Mouse (Mus musculus) stomach, postnatal 0 days (tissue): Measurements from ENCODE around the gene Pfas.

Experiments
- CTCF ChIP-seq: IDR thresholded peaks from 2 replicates; pipeline ENCODE4 v1.5.1; 2016; ENCODE audit warnings: antibody characterized with exemption, low read depth, mild to moderate bottlenecking, moderate library complexity
- EP300 ChIP-seq: optimal IDR thresholded peaks from 2 replicates; pipeline ENCODE3; 2016; ENCODE audit warnings: antibody characterized with exemption

DNA sequence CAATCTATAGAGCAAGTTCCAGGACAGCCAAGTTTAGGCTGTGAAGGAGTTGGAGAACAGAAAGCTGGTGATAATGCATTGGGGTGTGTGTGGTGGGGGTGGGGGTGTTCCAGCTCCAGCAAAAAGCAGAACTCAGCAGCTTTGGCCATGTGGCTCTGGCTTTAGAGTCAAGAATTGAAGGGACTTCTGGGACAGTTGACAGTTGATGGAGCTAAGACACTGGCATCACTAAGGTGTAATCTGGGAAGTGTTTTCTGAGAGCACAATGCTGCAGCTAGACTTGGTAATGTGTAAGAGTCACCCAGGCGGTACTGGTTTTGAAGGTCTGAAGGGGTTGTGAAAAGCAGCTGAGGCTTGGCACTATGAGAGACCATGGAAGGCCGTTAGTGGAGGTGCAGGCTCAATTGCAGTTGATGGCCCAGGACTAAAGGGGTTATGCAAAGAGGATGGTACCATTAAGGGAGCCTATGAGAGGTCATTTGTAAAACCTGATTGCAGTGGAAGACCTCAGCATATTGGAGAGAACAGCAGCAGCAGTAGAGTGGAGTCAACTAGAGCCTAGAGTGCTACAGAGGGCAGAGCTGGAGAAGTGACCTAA, 44.7 kb upstream of the Pfas start:
- no peak for TF ChIP-seq CTCF
- no peak for TF ChIP-seq EP300
